Mouse (Mus musculus) liver, embryonic 14.5 days (tissue): ENCODE data around the gene Cys1.

Source experiments
- CTCF ChIP-seq: IDR thresholded peaks from 2 replicates; pipeline ENCODE4 v1.5.1; 2016; ENCODE audit warnings: antibody characterized with exemption, low read depth, control low read depth
- EP300 ChIP-seq: IDR thresholded peaks from 2 replicates; pipeline ENCODE4 v1.6.1; 2016; ENCODE audit warnings: antibody characterized with exemption, low read depth

DNA sequence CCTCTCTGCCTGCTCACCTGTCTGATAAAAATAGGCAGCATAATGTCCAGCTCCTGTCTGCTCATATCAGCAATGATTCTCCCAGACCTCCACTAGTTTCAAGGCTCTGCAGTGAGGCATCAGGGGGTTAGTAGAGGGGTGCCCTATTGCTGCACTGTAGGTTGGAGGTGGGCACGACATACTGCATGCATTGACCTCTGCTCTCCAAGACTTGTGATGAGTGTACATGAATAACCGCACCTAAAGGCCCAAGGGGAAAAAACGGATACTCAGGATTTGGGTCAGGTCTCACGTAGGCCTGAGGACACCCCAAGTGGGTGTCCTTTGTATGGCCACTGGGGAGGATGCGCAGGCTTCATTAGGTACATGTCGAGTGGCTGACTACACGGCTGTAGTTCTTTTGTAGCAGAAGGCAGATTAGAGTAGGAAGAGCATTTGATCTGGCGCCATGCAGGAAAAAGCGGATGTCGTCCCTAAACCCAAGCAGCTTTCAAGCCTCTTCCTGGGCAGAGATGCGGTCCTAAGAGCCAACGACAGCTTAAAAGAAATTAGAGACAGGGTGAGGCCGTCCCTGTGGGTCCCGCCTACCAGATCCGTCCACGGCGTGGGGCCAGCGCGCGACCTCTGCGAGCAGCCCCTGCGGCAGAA is 31.1 kb downstream of the Cys1 start:
- TF ChIP-seq CTCF (no peak), EP300 (no peak)
